Mouse (Mus musculus) MEL (cell line): ENCODE data around the gene Cobl.

Experiments
- BHLHE40 ChIP-seq: IDR thresholded peaks from 2 replicates; pipeline ENCODE4 v1.6.1; 2012; ENCODE audit warnings: low read depth, mild to moderate bottlenecking, inconsistent platforms, low read length, improper control_type of control experiment, borderline replicate concordance
- CTCF ChIP-seq, 3 experiments: IDR thresholded peaks in 2 of 3; conservative IDR thresholded peaks in 1 of 3; 2 replicates each; pipeline ENCODE4 v1.5.1; 2011 to 2012; ENCODE audit warnings: low read length in 3 of 3, low read depth in 2 of 3, mild to moderate bottlenecking in 2 of 3, improper control_type of control experiment in 1 of 3, inconsistent platforms in 1 of 3, mixed read lengths in 1 of 3, moderate library complexity in 1 of 3; ENCODE audit not compliant: control insufficient read depth in 1 of 3, insufficient read depth in 1 of 3, poor library complexity in 1 of 3, severe bottlenecking in 1 of 3
- EP300 ChIP-seq, 2 experiments: IDR thresholded peaks; 2 replicates each; pipeline ENCODE4 v1.6.1; 2011; ENCODE audit warnings: improper control_type of control experiment in 2 of 2, low read length in 2 of 2, low read depth in 1 of 2, mild to moderate bottlenecking in 1 of 2
- MAFK ChIP-seq: IDR thresholded peaks from 2 replicates; pipeline ENCODE4 v1.6.1; 2011; ENCODE audit warnings: low read depth, mild to moderate bottlenecking, low read length, improper control_type of control experiment, borderline replicate concordance
- MEF2A ChIP-seq: IDR thresholded peaks from 2 replicates; pipeline ENCODE4 v1.6.1; 2014; ENCODE audit warnings: low read depth, mild to moderate bottlenecking, inconsistent platforms, low read length, improper control_type of control experiment; ENCODE audit not compliant: poor library complexity, insufficient replicate concordance, severe bottlenecking; ENCODE audit errors: extremely low read depth
- RAD21 ChIP-seq: IDR thresholded peaks from 2 replicates; pipeline ENCODE4 v1.6.1; 2011; ENCODE audit warnings: mild to moderate bottlenecking, low read depth, low read length, improper control_type of control experiment
- USF1 ChIP-seq: IDR thresholded peaks from 2 replicates; pipeline ENCODE4 v1.6.1; 2014; ENCODE audit warnings: low read depth, mild to moderate bottlenecking, inconsistent platforms, low read length, improper control_type of control experiment, moderate library complexity
- ZMIZ1 ChIP-seq: IDR thresholded peaks from 2 replicates; pipeline ENCODE4 v1.6.1; 2012; ENCODE audit warnings: low read depth, mild to moderate bottlenecking, inconsistent platforms, low read length, improper control_type of control experiment, moderate library complexity

GRCm38 (mm10) chr11:12190417-12190816, 274.3 kb downstream of the Cobl start:
- TF ChIP-seq MEF2A (no peak), USF1 (no peak), EP300 (IDR thresholded peaks at IDR 0.05; ENCODE audit: low read depth in 1 of 2, low read length in 2 of 2) (no peak), ZMIZ1 (no peak), CTCF (IDR thresholded peaks at IDR 0.05 in 2 of 3, conservative IDR thresholded peaks at IDR 0.05 in 1 of 3; ENCODE audit: control insufficient read depth in 1 of 3, insufficient read depth in 1 of 3, low read depth in 2 of 3, low read length in 3 of 3, poor library complexity in 1 of 3, severe bottlenecking in 1 of 3) (no peak), MAFK (no peak), BHLHE40 (no peak), RAD21 (no peak)
